Mouse (Mus musculus): ENCODE results near the gene Icam1. TPM values are rescaled to one million over a fixed set of nuclear protein-coding genes. Genes with fewer than 3 reads are reported as not detected.
A peak's percentile ranks its signal among the peaks of the same experiment; 100 is the strongest.
"Not testable (repeated sequence)": the region's sequence is repeated elsewhere in the genome, so short reads cannot be mapped to it uniquely, and the experiment has no call there.

The Icam1 gene
- polyA plus RNA-seq, 1 experiment from 2014 or later, result 18.0 TPM

GRCm38 (mm10) chr9:21002627-21003551 lies 12.9 kb upstream of the Icam1 start, which contains the start of gene Mrpl4:
TSS of gene Mrpl4 (plus strand) at chr9:21002738.
- under 1% methylated on average over 72 of the region's 72 CpGs for WGBS
- peak within 1 kb of the TSS; percentile 86 for H3K4me3 ChIP-seq (ENCODE audit: low read length)
- no peaks in the 10 kb centered on the region for H3K27me3 ChIP-seq (ENCODE audit: insufficient read depth, low read length)
- peak within 1 kb of the TSS; percentile 67 for H3K27ac ChIP-seq (ENCODE audit: low read length)
- peak within 1 kb of the TSS; percentile 64 for H3K4me2 ChIP-seq (replicated peaks; ENCODE audit: low read depth, low read length)
- ATAC-seq (ENCODE audit: low FRiP score, low TSS enrichment), result peak; percentile 83
- H3K4me1 ChIP-seq (ENCODE audit: insufficient read depth, low read length), result no peaks in the 10 kb centered on the region
- H3K36me3 ChIP-seq (ENCODE audit: insufficient read depth, low read length), result peaks cover 26% of the 10 kb centered on the region
- no peaks in the 10 kb centered on the region for H3K9me3 ChIP-seq (ENCODE audit: low read length)
- H3K9ac ChIP-seq (replicated peaks; ENCODE audit: low read length), result peak within 1 kb of the TSS; percentile 87

- 0 out of 2 replicates have a peak, but pooled peaks cover 4% of the 10 kb centered on the region for H3K4me1 ChIP-seq (ENCODE audit: insufficient read depth, low read length)
- no peaks in the 10 kb centered on the region for H3K9me3 ChIP-seq (ENCODE audit: low read length)
- 91% methylated on average over 10 of the region's 10 CpGs for whole genome bisulfite sequencing
- ATAC-seq (ENCODE audit: low FRiP score, low TSS enrichment), result no peak
- H3K27me3 ChIP-seq (ENCODE audit: insufficient read depth, low read length), result no peaks in the 10 kb centered on the region
- H3K36me3 ChIP-seq (ENCODE audit: insufficient read depth, low read length), result peaks cover 34% of the 10 kb centered on the region
- no peak overlapping the region for H3K4me2 ChIP-seq (replicated peaks; ENCODE audit: low read depth, low read length)
- no peak overlapping the region for H3K27ac ChIP-seq (ENCODE audit: low read length)
- no peak overlapping the region for H3K4me3 ChIP-seq (ENCODE audit: low read length)
- H3K9ac ChIP-seq (replicated peaks; ENCODE audit: low read length), result no peak overlapping the region
Observed at GRCm38 (mm10) chr9:21007313-21007952, 8.4 kb upstream of the Icam1 start.

GRCm38 (mm10) chr9:21008007-21008406 lies 7.8 kb upstream of the Icam1 start:
- no peak overlapping the region for H3K27ac ChIP-seq (ENCODE audit: low read length)
- H3K9me3 ChIP-seq (ENCODE audit: low read length), result no peaks in the 10 kb centered on the region
- no peaks in the 10 kb centered on the region for H3K27me3 ChIP-seq (ENCODE audit: insufficient read depth, low read length)
- ATAC-seq (ENCODE audit: low FRiP score, low TSS enrichment), result no peak
- H3K9ac ChIP-seq (replicated peaks; ENCODE audit: low read length), result no peak overlapping the region
- H3K4me3 ChIP-seq (ENCODE audit: low read length), result no peak overlapping the region
- H3K36me3 ChIP-seq (ENCODE audit: insufficient read depth, low read length), result peaks cover 34% of the 10 kb centered on the region
- H3K4me1 ChIP-seq (ENCODE audit: insufficient read depth, low read length), result 0 out of 2 replicates have a peak, but pooled peaks cover 4% of the 10 kb centered on the region
- no peak overlapping the region for H3K4me2 ChIP-seq (replicated peaks; ENCODE audit: low read depth, low read length)
- WGBS, result 81% methylated on average over 7 of the region's 7 CpGs

DNA sequence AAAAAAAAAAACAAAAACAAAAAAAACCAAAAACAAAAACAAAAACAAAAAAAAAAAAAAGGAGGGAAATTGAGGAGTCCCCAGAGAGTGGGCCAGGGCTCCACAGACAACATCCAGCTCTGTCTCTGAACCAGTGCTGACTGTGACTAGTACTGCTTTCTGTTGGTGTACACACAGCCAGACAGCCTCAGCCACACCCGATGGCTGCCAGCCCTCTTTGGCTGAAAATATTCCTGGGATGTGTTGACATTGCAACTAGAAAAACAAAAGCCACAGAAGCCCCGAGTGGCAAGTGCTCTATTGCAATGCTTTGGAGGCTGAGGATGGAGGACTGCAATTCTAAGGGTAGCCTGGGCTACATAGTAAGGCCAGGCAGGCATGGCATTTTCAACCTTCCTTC lies 5.4 kb upstream of the Icam1 start:
- Histone ChIP-seq H3K9ac (replicated peaks; ENCODE audit: low read length) (no peak overlapping the region), H3K4me1 (ENCODE audit: insufficient read depth, low read length) (peaks cover 12% of the 10 kb centered on the region; the same call in 1 of the 2 replicates), H3K27me3 (ENCODE audit: insufficient read depth, low read length) (0 out of 2 replicates have a peak, but pooled peaks cover 4% of the 10 kb centered on the region), H3K36me3 (ENCODE audit: insufficient read depth, low read length) (peaks cover 28% of the 10 kb centered on the region), H3K4me2 (replicated peaks; ENCODE audit: low read depth, low read length) (no peak overlapping the region), H3K9me3 (ENCODE audit: low read length) (no peaks in the 10 kb centered on the region), H3K4me3 (ENCODE audit: low read length) (no peak overlapping the region), H3K27ac (ENCODE audit: low read length) (no peak overlapping the region)
- 43% methylated on average over 2 of the region's 2 CpGs for WGBS
- ATAC-seq (ENCODE audit: low FRiP score, low TSS enrichment), result no peak

GRCm38 (mm10) chr9:21010939-21011541 lies 4.7 kb upstream of the Icam1 start:
- WGBS, result 69% methylated on average over 9 of the region's 9 CpGs
- H3K9me3 ChIP-seq (ENCODE audit: low read length); ATAC-seq (ENCODE audit: low FRiP score, low TSS enrichment); H3K27ac ChIP-seq (ENCODE audit: low read length); H3K27me3 ChIP-seq (ENCODE audit: insufficient read depth, low read length); H3K4me3 ChIP-seq (ENCODE audit: low read length); H3K9ac ChIP-seq (replicated peaks; ENCODE audit: low read length); H3K4me2 ChIP-seq (replicated peaks; ENCODE audit: low read depth, low read length): not testable (repeated sequence)
- H3K4me1 ChIP-seq (ENCODE audit: insufficient read depth, low read length), result peaks cover 18% of the 10 kb centered on the region; the same call in 1 of the 2 replicates
- H3K36me3 ChIP-seq (ENCODE audit: insufficient read depth, low read length), result peaks cover 26% of the 10 kb centered on the region

DNA sequence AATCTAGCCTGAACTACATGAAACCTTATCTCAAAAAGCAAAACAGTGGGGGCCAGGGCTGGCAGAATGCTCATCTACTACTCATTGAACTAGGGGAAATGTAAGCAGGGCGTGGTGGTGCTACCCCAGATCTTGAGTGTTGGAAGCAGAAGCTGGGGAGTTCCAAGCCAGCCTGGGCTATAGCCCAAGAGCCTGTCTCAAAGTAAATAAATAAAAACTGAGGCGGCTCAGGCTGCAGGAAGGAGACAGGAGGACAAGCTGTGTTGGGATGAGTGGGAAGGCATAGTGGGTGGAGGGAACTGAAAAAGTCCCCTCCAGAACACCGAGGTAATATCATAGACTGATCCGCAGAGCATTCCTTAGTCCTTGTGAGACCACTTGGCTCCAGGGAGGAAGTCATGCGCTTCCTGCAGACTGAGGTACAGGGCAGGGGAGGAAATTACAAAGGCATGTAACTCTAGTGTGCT lies 3.9 kb upstream of the Icam1 start:
- H3K4me1 ChIP-seq (ENCODE audit: insufficient read depth, low read length), result peaks cover 22% of the 10 kb centered on the region; the same call in 1 of the 2 replicates
- H3K36me3 ChIP-seq (ENCODE audit: insufficient read depth, low read length), result peaks cover 19% of the 10 kb centered on the region
- 48% methylated on average over 5 of the region's 5 CpGs for WGBS
- peaks cover 12% of the 10 kb centered on the region; the same call in 1 of the 2 replicates for H3K27me3 ChIP-seq (ENCODE audit: insufficient read depth, low read length)
- no peak overlapping the region for H3K9ac ChIP-seq (replicated peaks; ENCODE audit: low read length)
- no peak for ATAC-seq (ENCODE audit: low FRiP score, low TSS enrichment)
- H3K9me3 ChIP-seq (ENCODE audit: low read length), result no peaks in the 10 kb centered on the region
- H3K4me2 ChIP-seq (replicated peaks; ENCODE audit: low read depth, low read length), result no peak overlapping the region
- H3K4me3 ChIP-seq (ENCODE audit: low read length), result no peak overlapping the region
- peak overlapping the region; percentile 75 for H3K27ac ChIP-seq (ENCODE audit: low read length)

DNA sequence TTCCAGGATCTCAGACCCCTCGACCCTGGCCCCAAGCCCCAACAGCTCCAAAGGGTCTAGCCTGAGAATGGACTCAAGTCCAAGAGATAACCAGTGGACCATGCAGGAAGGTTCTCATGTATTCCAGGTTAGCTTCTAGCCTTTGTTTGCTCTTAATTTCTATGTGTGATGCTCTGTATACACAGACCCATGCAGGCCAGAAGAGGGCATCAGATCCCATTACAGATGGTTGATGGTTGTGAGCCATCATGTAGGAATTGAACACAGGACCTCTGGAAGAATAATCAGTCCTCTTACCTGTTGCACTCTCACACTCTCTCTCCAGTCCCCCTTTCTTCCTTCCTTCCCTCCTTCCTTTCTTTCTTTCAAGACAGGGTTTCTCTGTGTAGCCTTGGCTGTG lies 3.4 kb upstream of the Icam1 start:
- 50% methylated on average over 1 of the region's 1 CpGs for WGBS
- peak overlapping the region; percentile 75 for H3K27ac ChIP-seq (ENCODE audit: low read length)

DNA sequence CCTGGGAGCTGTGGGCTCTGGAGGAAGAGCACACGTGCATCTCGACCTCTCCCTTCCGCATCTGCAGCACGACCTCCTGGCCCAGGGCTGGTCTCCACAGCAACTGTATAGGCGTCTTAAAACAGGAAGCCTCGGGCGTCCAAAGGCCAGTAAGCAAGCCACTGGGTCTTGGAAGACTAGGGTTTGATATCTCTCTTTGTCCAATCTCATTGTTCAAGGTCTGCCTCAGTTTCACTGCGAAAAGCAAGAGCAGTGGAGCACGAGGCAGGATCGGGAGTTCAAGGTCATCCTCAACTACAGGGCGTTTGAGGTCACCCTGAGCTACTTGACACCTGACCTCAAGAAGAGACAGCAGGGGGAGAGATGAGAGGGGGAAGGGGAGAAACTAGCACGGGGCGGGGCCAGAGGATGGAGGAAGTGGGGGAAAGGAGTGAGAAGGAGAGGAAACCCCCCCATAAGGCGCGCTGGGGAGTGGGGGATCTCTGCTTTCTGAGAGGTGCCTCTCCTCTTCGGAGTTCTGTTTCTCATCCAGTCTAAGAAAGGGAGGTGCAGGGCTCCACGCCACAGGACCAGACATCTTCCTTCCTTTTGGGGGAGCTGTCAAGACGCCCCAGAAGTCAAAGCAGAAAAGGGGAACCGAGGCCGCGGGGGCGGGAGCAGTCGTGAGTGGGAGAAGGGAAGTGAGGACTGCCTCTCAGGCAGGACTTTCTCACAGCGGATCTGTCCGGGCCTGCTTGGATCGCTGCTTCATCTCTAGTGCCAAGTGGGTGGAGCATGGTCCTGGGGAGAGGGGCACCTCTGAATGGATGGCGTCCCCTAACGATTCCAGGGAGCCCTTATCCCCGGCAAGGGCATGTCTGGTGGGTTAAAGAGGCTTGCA lies 854 bp upstream of the Icam1 start:
- ATAC-seq (ENCODE audit: low FRiP score, low TSS enrichment), result peak; percentile 50
- peaks cover 22% of the 10 kb centered on the region; the same call in 1 of the 2 replicates for H3K4me1 ChIP-seq (ENCODE audit: insufficient read depth, low read length)
- H3K27me3 ChIP-seq (ENCODE audit: insufficient read depth, low read length), result peaks cover 23% of the 10 kb centered on the region
- peak overlapping the region; percentile 41 for H3K4me3 ChIP-seq (ENCODE audit: low read length)
- H3K27ac ChIP-seq (ENCODE audit: low read length), result peak overlapping the region; percentile 50
- 2% methylated on average over 29 of the region's 29 CpGs for WGBS
- no peaks in the 10 kb centered on the region for H3K36me3 ChIP-seq (ENCODE audit: insufficient read depth, low read length)
- peak overlapping the region; percentile 22 for H3K9ac ChIP-seq (replicated peaks; ENCODE audit: low read length)
- H3K9me3 ChIP-seq (ENCODE audit: low read length), result no peaks in the 10 kb centered on the region
- peak overlapping the region; percentile 65 for H3K4me2 ChIP-seq (replicated peaks; ENCODE audit: low read depth, low read length)

More for the DNA sequence above, 3.4 kb upstream of the Icam1 start:
- H3K27me3 ChIP-seq (ENCODE audit: insufficient read depth, low read length), result peaks cover 16% of the 10 kb centered on the region
- H3K4me2 ChIP-seq (replicated peaks; ENCODE audit: low read depth, low read length), result no peak overlapping the region
- H3K4me1 ChIP-seq (ENCODE audit: insufficient read depth, low read length), result peaks cover 22% of the 10 kb centered on the region; the same call in 1 of the 2 replicates
- no peak for ATAC-seq (ENCODE audit: low FRiP score, low TSS enrichment)
- no peaks in the 10 kb centered on the region for H3K9me3 ChIP-seq (ENCODE audit: low read length)
- H3K9ac ChIP-seq (replicated peaks; ENCODE audit: low read length), result no peak overlapping the region
- H3K4me3 ChIP-seq (ENCODE audit: low read length), result no peak overlapping the region
- H3K36me3 ChIP-seq (ENCODE audit: insufficient read depth, low read length), result peaks cover 14% of the 10 kb centered on the region

All from kidney, embryonic 16.5 days (tissue).